Mouse (Mus musculus) left cerebral cortex, adult 18-20 months (tissue): ENCODE measurements at regions not wholly inside any gene's neighbourhood (a gene's known extent, or its start where the extent isn't known, plus 50 kb on each side); places are given as distances from the start of the nearest gene placed in this dataset.

ENCODE experiments used
- DNase-seq, 2 experiments: peaks; one replicate each; pipeline ENCODE4 v3.0.0; 2021 to 2022; ENCODE audit warnings: low spot score in 2 of 2, mixed read lengths in 1 of 2

- no peak for DNase-seq
Measured at GRCm38 (mm10) chr14:76188105-76188645, 77.5 kb downstream of the Nufip1 start.

GRCm38 (mm10) chr14:76195324-76195723, 84.6 kb downstream of the Nufip1 start:
- DNase-seq = no peak

- DNase-seq = no peak
Measured at GRCm38 (mm10) chr14:76197357-76197756, 86.7 kb downstream of the Nufip1 start.

GRCm38 (mm10) chr14:76198406-76198805, 87.7 kb downstream of the Nufip1 start:
- DNase-seq = no peak

- no peak for DNase-seq
Measured at GRCm38 (mm10) chr14:76202595-76202994, 91.9 kb downstream of the Nufip1 start.

- DNase-seq = no peak
Measured at GRCm38 (mm10) chr14:76203135-76203534, 92.4 kb downstream of the Nufip1 start.

- DNase-seq = no peak
Measured at GRCm38 (mm10) chr14:76216446-76217177, 105.9 kb downstream of the Nufip1 start.

- DNase-seq = no peak
Measured at GRCm38 (mm10) chr14:76217178-76217500, 106.4 kb downstream of the Nufip1 start.

GRCm38 (mm10) chr14:76217571-76218256, 107.0 kb downstream of the Nufip1 start:
- DNase-seq = no peak

- DNase-seq = peak in 1 of 2 experiments; percentile 3
Measured at GRCm38 (mm10) chr14:76220952-76221351, 110.3 kb downstream of the Nufip1 start.

- no peak for DNase-seq
Measured at GRCm38 (mm10) chr14:76221617-76222319, 111.1 kb downstream of the Nufip1 start.

GRCm38 (mm10) chr14:76222320-76222626, 111.6 kb downstream of the Nufip1 start:
- DNase-seq = no peak

- DNase-seq = no peak
Measured at GRCm38 (mm10) chr14:76223036-76223650, 112.5 kb downstream of the Nufip1 start.

GRCm38 (mm10) chr14:76223903-76224302, 113.2 kb downstream of the Nufip1 start:
- DNase-seq = no peak

GRCm38 (mm10) chr14:76225532-76225931, 114.8 kb downstream of the Nufip1 start:
- no peak for DNase-seq

GRCm38 (mm10) chr14:76226621-76227297, 116.1 kb downstream of the Nufip1 start:
- DNase-seq = no peak

GRCm38 (mm10) chr14:76228968-76229555, 118.4 kb downstream of the Nufip1 start:
- no peak for DNase-seq

- no peak for DNase-seq
Measured at GRCm38 (mm10) chr14:76239856-76240493, 129.3 kb downstream of the Nufip1 start.

- no peak for DNase-seq
Measured at GRCm38 (mm10) chr14:76243581-76244337, 133.1 kb downstream of the Nufip1 start.
